Mouse (Mus musculus) liver, postnatal 0 days (tissue): ENCODE measurements around the gene Myo1c. TPM values are rescaled to one million over a fixed set of nuclear protein-coding genes. Genes with fewer than 3 reads are reported as not detected.

ENCODE experiments used
- ATAC-seq: fragments of 200-750 bp; cut with Nextera tagmentation; 2 replicates; pipeline ENCODE4 v1.8.0; 2017; ENCODE audit warnings: mild to moderate bottlenecking, moderate library complexity
- DNase-seq: peaks from one replicate; pipeline ENCODE4 v3.0.0-alpha.2; 2016
- H3K27ac ChIP-seq: fragments of 300-500 bp; sonication (generic); 2 replicates; pipeline ENCODE4 v1.5.1; 2014; ENCODE audit warnings: antibody characterized with exemption, moderate library complexity, mild to moderate bottlenecking, low read depth
- H3K27me3 ChIP-seq: fragments of 300-500 bp; sonication (generic); 2 replicates; pipeline ENCODE4 v1.6.1; 2014; ENCODE audit warnings: low read length, control low read depth, mixed read lengths; ENCODE audit not compliant: insufficient read depth
- H3K36me3 ChIP-seq: fragments of 300-500 bp; sonication (generic); replicated peaks from 2 replicates; pipeline ENCODE4 v1.6.1; 2014; ENCODE audit warnings: mild to moderate bottlenecking, control low read depth, low read length, moderate library complexity, mixed read lengths; ENCODE audit not compliant: insufficient read depth
- H3K4me1 ChIP-seq: fragments of 300-500 bp; sonication (generic); 2 replicates; pipeline ENCODE4 v1.6.1; 2014; ENCODE audit warnings: antibody characterized with exemption, mild to moderate bottlenecking, control low read depth; ENCODE audit not compliant: insufficient read depth
- H3K4me2 ChIP-seq: fragments of 300-500 bp; sonication (generic); 2 replicates; pipeline ENCODE4 v1.6.1; 2014; ENCODE audit warnings: low read depth, mild to moderate bottlenecking, low read length, moderate library complexity, mixed read lengths
- H3K4me3 ChIP-seq: fragments of 300-500 bp; sonication (generic); 2 replicates; pipeline ENCODE4 v1.5.1; 2014; ENCODE audit warnings: low read depth, low read length
- H3K9ac ChIP-seq: fragments of 300-500 bp; sonication (generic); replicated peaks from 2 replicates; pipeline ENCODE4 v1.6.1; 2014; ENCODE audit warnings: mild to moderate bottlenecking, moderate library complexity
- H3K9me3 ChIP-seq: fragments of 300-500 bp; sonication (generic); 2 replicates; pipeline ENCODE4 v1.6.1; 2016; ENCODE audit warnings: mild to moderate bottlenecking, control low read depth, low read length, mixed read lengths
- CTCF ChIP-seq: sonication (generic); IDR thresholded peaks from 2 replicates; pipeline ENCODE4 v1.5.1; 2016; ENCODE audit warnings: antibody characterized with exemption, low read depth
- EP300 ChIP-seq: IDR thresholded peaks from 2 replicates; pipeline ENCODE4 v1.6.1; 2016; ENCODE audit warnings: antibody characterized with exemption, low read depth, mild to moderate bottlenecking
- WGBS: fragments of 180-500 bp; shearing (Covaris S2); extraction: QIAGEN DNeasy Blood & Tissue Kit; methylation state at CpG from one replicate; pipeline ENCODE4 v1.1.7; 2014; ENCODE audit not compliant: insufficient replicate concordance; 5-methylcytosine and 5-hydroxymethylcytosine counted together
- polyA plus RNA-seq: library from polyadenylated mRNA; unstranded; fragments of >200 nt; fragmentation: Nextera tagmentation; extraction: Ambion mirVana; gene quantifications from 2 replicates; pipeline ENCODE4 v1.2.1, GENCODE M21; 2015

Gene Myo1c
- polyA plus RNA-seq, 1 experiment from 2014 or later = 22.4 TPM

DNA sequence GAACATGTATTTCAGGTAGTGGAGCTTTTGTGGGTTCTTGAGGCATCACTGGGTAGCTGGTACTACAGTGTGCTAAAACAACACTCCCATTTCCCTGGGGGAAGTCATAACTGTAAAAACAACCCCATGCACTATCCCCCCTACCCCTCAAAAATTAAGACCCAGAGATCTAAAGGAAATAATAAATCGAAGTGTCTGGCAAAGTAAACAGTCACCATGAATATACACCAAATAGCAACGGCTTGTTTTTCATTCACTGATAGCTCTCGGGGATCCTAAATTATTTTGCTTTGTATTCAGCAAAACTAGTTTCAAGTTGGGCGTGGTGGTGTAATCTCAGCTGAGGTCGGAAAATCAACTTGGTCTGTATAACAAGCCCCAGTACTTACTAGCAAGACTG lies 20.2 kb upstream of the Myo1c start:
- 6% methylated on average over 5 of the region's 5 CpGs for WGBS
- DNase-seq = no peak
- Histone ChIP-seq H3K4me2 (peak overlapping the region; percentile 91), H3K27ac (peak overlapping the region; percentile 83), H3K9ac (peak overlapping the region; percentile 80), H3K4me1 (peaks cover 17% of the 10 kb centered on the region), H3K36me3 (peaks cover 32% of the 10 kb centered on the region), H3K27me3 (no peaks in the 10 kb centered on the region), H3K9me3 (no peaks in the 10 kb centered on the region), H3K4me3 (peak overlapping the region; percentile 76)
- TF ChIP-seq EP300 (no peak), CTCF (no peak)
- no peak for ATAC-seq

DNA sequence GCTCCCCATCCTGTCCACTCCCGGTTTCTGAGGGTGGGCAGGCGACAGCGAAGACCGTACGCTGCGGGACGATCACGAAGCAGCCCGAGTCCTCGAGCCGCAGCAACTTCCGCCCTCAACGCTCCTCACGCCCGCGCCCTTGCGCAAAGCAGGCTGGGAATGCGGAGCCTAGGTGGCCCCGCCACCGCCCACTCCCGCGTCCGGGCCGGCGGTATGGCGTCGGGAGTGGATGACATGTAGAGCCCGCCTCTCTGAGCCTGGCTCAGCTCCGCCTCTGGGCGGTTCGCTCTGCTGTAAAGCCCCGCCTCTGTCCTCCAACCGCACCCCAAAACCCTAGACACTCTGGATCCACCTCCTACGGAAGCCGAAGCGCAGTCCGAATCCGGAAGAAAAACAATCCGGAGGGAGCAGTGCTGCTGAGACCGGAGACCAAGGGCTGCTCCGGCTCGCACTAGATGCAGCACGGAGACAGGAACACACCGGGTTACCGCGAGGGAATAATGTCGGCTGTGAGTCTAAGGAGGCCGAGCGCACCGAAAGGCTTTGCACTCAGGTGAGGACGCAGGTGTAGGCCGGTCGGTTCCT lies 19.6 kb upstream of the Myo1c start, which contains the start of gene Inpp5k:
Inpp5k (plus strand) TSS at position 344 of the 585 bp plus-strand sequence.
- TF ChIP-seq EP300 (no peak), CTCF (0 out of 2 replicates have a peak, but pooled peaks have one; percentile 6)

GRCm38 (mm10) chr11:75631561-75632225 lies 18.6 kb upstream of the Myo1c start:
- peaks cover 32% of the 10 kb centered on the region for H3K4me1 ChIP-seq
- H3K9ac ChIP-seq = peak overlapping the region; percentile 80
- no peak for TF ChIP-seq EP300
- peak; percentile 65 for TF ChIP-seq CTCF
- H3K4me2 ChIP-seq = peak overlapping the region; percentile 91
- H3K9me3 ChIP-seq = no peaks in the 10 kb centered on the region
- DNase-seq (no peak), ATAC-seq (no peak)
- H3K27ac ChIP-seq = peak overlapping the region; percentile 70
- H3K27me3 ChIP-seq = no peaks in the 10 kb centered on the region
- peak overlapping the region; percentile 76 for H3K4me3 ChIP-seq
- peaks cover 27% of the 10 kb centered on the region for H3K36me3 ChIP-seq
- 12% methylated on average over 13 of the region's 13 CpGs for WGBS

More for the DNA sequence above, 19.6 kb upstream of the Myo1c start, which contains the start of gene Inpp5k:
- Histone ChIP-seq H3K9ac (peak within 1 kb of the TSS; percentile 80), H3K36me3 (peaks cover 30% of the 10 kb centered on the region), H3K4me1 (peaks cover 24% of the 10 kb centered on the region), H3K4me3 (peak within 1 kb of the TSS; percentile 76), H3K4me2 (peak within 1 kb of the TSS; percentile 91), H3K9me3 (no peaks in the 10 kb centered on the region), H3K27ac (peak within 1 kb of the TSS; percentile 83), H3K27me3 (no peaks in the 10 kb centered on the region)
- under 1% methylated on average over 48 of the region's 53 CpGs for WGBS
- peak; percentile 100 for ATAC-seq
- peak; percentile 97 for DNase-seq

DNA sequence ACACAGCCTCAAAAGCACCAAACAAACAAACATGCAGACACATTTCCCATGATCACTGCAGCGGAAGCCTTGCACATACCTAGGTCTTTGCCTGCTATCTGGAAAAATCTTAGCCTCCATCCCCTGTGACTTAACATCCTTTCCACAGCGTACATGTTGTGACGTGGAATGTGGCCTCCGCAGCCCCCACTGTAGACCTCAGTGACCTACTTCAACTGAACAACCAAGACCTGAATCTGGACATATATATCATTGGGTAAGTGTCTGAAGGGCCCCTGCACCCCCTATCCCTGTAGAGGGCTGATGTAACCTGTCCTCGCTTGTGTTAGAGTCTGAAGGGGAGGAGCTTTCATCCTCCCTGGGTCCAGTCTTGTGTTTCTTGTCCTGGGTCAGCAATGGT lies 17.4 kb upstream of the Myo1c start:
- Histone ChIP-seq H3K9ac (no peak overlapping the region), H3K27ac (no peak overlapping the region), H3K9me3 (no peaks in the 10 kb centered on the region), H3K4me2 (0 out of 2 replicates have a peak overlapping the region, but pooled peaks have one; percentile 91), H3K27me3 (no peaks in the 10 kb centered on the region), H3K4me3 (no peak overlapping the region), H3K36me3 (peaks cover 19% of the 10 kb centered on the region), H3K4me1 (peaks cover 33% of the 10 kb centered on the region)
- TF ChIP-seq EP300 = no peak
- TF ChIP-seq CTCF = no peak
- 86% methylated on average over 5 of the region's 5 CpGs for WGBS
- ATAC-seq (no peak), DNase-seq (no peak)

- DNase-seq (no peak), ATAC-seq (no peak)
- Histone ChIP-seq H3K9ac (no peak overlapping the region), H3K27ac (peak overlapping the region; percentile 7; the same call in 1 of the 2 replicates), H3K4me2 (no peak overlapping the region; the same call in 1 of the 2 replicates), H3K36me3 (peaks cover 15% of the 10 kb centered on the region), H3K4me3 (no peak overlapping the region), H3K27me3 (no peaks in the 10 kb centered on the region), H3K9me3 (no peaks in the 10 kb centered on the region), H3K4me1 (peaks cover 33% of the 10 kb centered on the region)
- WGBS = 78% methylated on average over 3 of the region's 3 CpGs
- TF ChIP-seq EP300 (no peak), CTCF (no peak)
Observed at GRCm38 (mm10) chr11:75634801-75635200, 15.5 kb upstream of the Myo1c start.

DNA sequence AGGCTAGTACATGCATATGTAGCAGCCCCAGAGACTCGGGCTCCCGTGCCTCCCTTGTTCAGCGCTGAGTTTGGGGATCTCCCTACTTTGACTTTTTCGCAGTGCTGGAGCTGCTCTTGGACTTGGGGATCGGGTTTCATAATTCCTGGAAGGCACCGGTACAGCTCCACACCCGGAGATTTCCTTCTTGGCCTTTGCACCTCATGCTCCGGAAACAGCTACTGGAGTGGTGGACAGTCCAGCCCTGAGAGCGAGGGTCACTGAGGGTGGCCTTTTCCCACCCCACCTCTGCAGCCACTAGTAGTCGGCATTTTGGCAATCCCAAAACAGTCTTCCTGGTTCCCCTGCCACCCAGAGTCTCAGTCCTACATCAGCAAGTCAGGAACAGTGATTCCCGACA lies 15.0 kb upstream of the Myo1c start:
- ATAC-seq = no peak
- WGBS = 60% methylated on average over 11 of the region's 11 CpGs
- Histone ChIP-seq H3K36me3 (peaks cover 16% of the 10 kb centered on the region), H3K4me3 (no peak overlapping the region), H3K4me1 (peaks cover 29% of the 10 kb centered on the region), H3K9me3 (no peaks in the 10 kb centered on the region), H3K4me2 (no peak overlapping the region; the same call in 1 of the 2 replicates), H3K9ac (no peak overlapping the region), H3K27me3 (no peaks in the 10 kb centered on the region), H3K27ac (peak overlapping the region; percentile 7; the same call in 1 of the 2 replicates)
- no peak for DNase-seq
- no peak for TF ChIP-seq EP300
- no peak for TF ChIP-seq CTCF
